Mouse (Mus musculus) layer of hippocampus, postnatal 14 days (tissue): Measurements from ENCODE around the gene P2rx6. TPM values are rescaled to one million over a fixed set of nuclear protein-coding genes. Genes with fewer than 3 reads are reported as not detected.

Experiments used
- DNase-seq, 2 experiments: peaks; one replicate each; pipeline ENCODE4 v3.0.0; 2021 to 2022; ENCODE audit warnings: low spot score in 2 of 2, mixed read lengths in 1 of 2
- total RNA-seq, 2 experiments: library from RNA; stranded (reverse); gene quantifications; 2 replicates each; pipeline ENCODE4 v1.2.3; 2021

P2rx6 gene
- total RNA-seq, 2 experiments from 2014 or later: 0.83 to 1.1 TPM

- DNase-seq: no peak
Measured at GRCm38 (mm10) chr16:17625488-17626268, 64.0 kb downstream of the P2rx6 start.

- DNase-seq: no peak
Measured at GRCm38 (mm10) chr16:17626269-17626555, 64.5 kb downstream of the P2rx6 start.

Other genes starting within 250 kb of the P2rx6 start
- gene Serpind1, start 230.5 kb upstream of the P2rx6 start, total RNA-seq: under 1 TPM; 0.60 to 0.92 TPM
- gene Snap29, start 155.9 kb upstream of the P2rx6 start, total RNA-seq: 10 to 100 TPM; 27.3 to 31.2 TPM
- 100 to 1,000 TPM; 222 to 236 TPM for gene Pi4ka, start 155.6 kb upstream of the P2rx6 start, total RNA-seq
- gene Crkl, start 109.9 kb upstream of the P2rx6 start, total RNA-seq: 10 to 100 TPM; 37.3 to 37.4 TPM
- gene Aifm3, start 72.3 kb upstream of the P2rx6 start, total RNA-seq: 10 to 100 TPM; 59.1 to 61.5 TPM
- 100 to 1,000 TPM; 204 to 215 TPM for gene Lztr1, start 53.2 kb upstream of the P2rx6 start, total RNA-seq
- gene Thap7, start 30.7 kb upstream of the P2rx6 start, total RNA-seq: 10 to 100 TPM; 38.1 to 40.8 TPM
- 1 to 10 TPM in 1 of 2 experiments, under 1 TPM in 1; 0.67 to 1.6 TPM for gene Lrrc74b, start 638 bp upstream of the P2rx6 start, total RNA-seq
- gene Slc7a4, start 21.3 kb downstream of the P2rx6 start, total RNA-seq: 10 to 100 TPM; 86.2 to 94.9 TPM
- 10 to 100 TPM; 37.9 to 42.2 TPM for gene Smpd4, start 57.5 kb downstream of the P2rx6 start, total RNA-seq
- gene Ccdc74a, start 84.6 kb downstream of the P2rx6 start, total RNA-seq: 10 to 100 TPM; 39.9 to 48.2 TPM
- 10 to 100 TPM; 65.4 to 80.2 TPM for gene Med15, start 171.0 kb downstream of the P2rx6 start, total RNA-seq
- 100 to 1,000 TPM in 1 of 2 experiments, 10 to 100 TPM in 1; 91.8 to 108 TPM for gene Klhl22, start 197.7 kb downstream of the P2rx6 start, total RNA-seq
- gene Scarf2, start 235.4 kb downstream of the P2rx6 start, total RNA-seq: 1 to 10 TPM; 3.9 TPM